Mouse (Mus musculus) C2C12 (cell line): ENCODE results near the gene Amd1. TPM values are rescaled to one million over a fixed set of nuclear protein-coding genes. Genes with fewer than 3 reads are reported as not detected.
"Not testable (repeated sequence)": the region's sequence is repeated elsewhere in the genome, so short reads cannot be mapped to it uniquely, and the experiment has no call there.

Source experiments
- H3K27me3 ChIP-seq: one replicate; pipeline ENCODE4 v1.6.1; 2011; ENCODE audit not compliant: control insufficient read depth, insufficient read depth, insufficient read length
- H3K36me3 ChIP-seq: one replicate; pipeline ENCODE4 v1.6.1; 2011; ENCODE audit not compliant: control insufficient read depth, insufficient read depth
- H3K4me3 ChIP-seq: one replicate; pipeline ENCODE4 v1.5.1; 2011; ENCODE audit warnings: mild to moderate bottlenecking, control low read depth; ENCODE audit not compliant: poor library complexity, insufficient read depth, severe bottlenecking
- H3K79me2 ChIP-seq: one replicate; pipeline ENCODE4 v1.6.1; 2011; ENCODE audit not compliant: control insufficient read depth, insufficient read depth
- H3K79me3 ChIP-seq: one replicate; pipeline ENCODE4 v1.6.1; 2011; ENCODE audit warnings: low read depth, control low read depth
- H3ac ChIP-seq: one replicate; pipeline ENCODE3; 2011; ENCODE audit warnings: low read depth; ENCODE audit not compliant: control insufficient read depth, insufficient read length
- CEBPB ChIP-seq: IDR thresholded peaks from one replicate; pipeline ENCODE4 v1.6.1; 2011; ENCODE audit warnings: low read depth, mild to moderate bottlenecking, control low read depth, moderate library complexity
- CTCF ChIP-seq: IDR thresholded peaks from one replicate; pipeline ENCODE4 v1.5.1; 2011; ENCODE audit not compliant: control insufficient read depth, insufficient read depth, insufficient read length
- FOSL1 ChIP-seq: IDR thresholded peaks from one replicate; pipeline ENCODE4 v1.8.0; 2011; ENCODE audit warnings: mild to moderate bottlenecking, low read length; ENCODE audit not compliant: poor library complexity, insufficient read depth, severe bottlenecking
- MAX ChIP-seq: IDR thresholded peaks from one replicate; pipeline ENCODE4 v1.6.1; 2011; ENCODE audit warnings: mild to moderate bottlenecking, control low read depth
- MYOD1 ChIP-seq: IDR thresholded peaks from one replicate; pipeline ENCODE4 v1.6.1; 2011; ENCODE audit warnings: low read depth; ENCODE audit not compliant: control insufficient read depth, insufficient read length
- MYOG ChIP-seq: IDR thresholded peaks from one replicate; pipeline ENCODE4 v1.6.1; 2011; ENCODE audit not compliant: control insufficient read depth, insufficient read length; ENCODE audit errors: extremely low read depth
- USF1 ChIP-seq: IDR thresholded peaks from one replicate; pipeline ENCODE4 v1.6.1; 2011; ENCODE audit warnings: low read depth, mild to moderate bottlenecking, control low read depth, moderate library complexity
- polyA plus RNA-seq: library from polyadenylated mRNA; unstranded; fragments of >200 nt; fragmentation: generic; extraction: Trizol; gene quantifications from one replicate; pipeline ENCODE4 v1.2.1, GENCODE M21; 2012; ENCODE audit warnings: missing spikeins

The Amd1 gene
- polyA plus RNA-seq, 1 experiment: 43.8 TPM

- Histone ChIP-seq H3ac (no peak overlapping the region), H3K4me3 (no peak overlapping the region), H3K36me3 (no peaks in the 10 kb centered on the region), H3K79me3 (peaks cover 7% of the 10 kb centered on the region), H3K27me3 (no peaks in the 10 kb centered on the region), H3K79me2 (peaks cover 8% of the 10 kb centered on the region)
- TF ChIP-seq MYOG (no peak), MYOD1 (no peak), MAX (no peak), USF1 (no peak), CTCF (no peak), CEBPB (no peak), FOSL1 (no peak)
These were observed 4.0 kb upstream of the Amd1 start for GRCm38 (mm10) chr10:40305989-40306388.

- Histone ChIP-seq H3K4me3 (peak overlapping the region; percentile 95), H3K79me3 (peaks cover 52% of the 10 kb centered on the region), H3ac (peak overlapping the region; percentile 96), H3K79me2 (peaks cover 54% of the 10 kb centered on the region)
- not testable (repeated sequence) for H3K27me3 ChIP-seq, H3K36me3 ChIP-seq
These were observed 558 bp downstream of the Amd1 start for GRCm38 (mm10) chr10:40301181-40302075.

GRCm38 (mm10) chr10:40300648-40301171, 1.3 kb downstream of the Amd1 start:
- peaks cover 61% of the 10 kb centered on the region for H3K79me2 ChIP-seq
- H3K4me3 ChIP-seq: peak overlapping the region; percentile 95
- peak overlapping the region; percentile 96 for H3ac ChIP-seq
- H3K36me3 ChIP-seq: peaks cover 7% of the 10 kb centered on the region
- TF ChIP-seq USF1: peak; percentile 89
- peak; percentile 99 for TF ChIP-seq MAX
- TF ChIP-seq FOSL1: no peak
- TF ChIP-seq CTCF: no peak
- TF ChIP-seq CEBPB: no peak
- no peak for TF ChIP-seq MYOG
- no peak for TF ChIP-seq MYOD1
- peaks cover 59% of the 10 kb centered on the region for H3K79me3 ChIP-seq
- H3K27me3 ChIP-seq: no peaks in the 10 kb centered on the region

GRCm38 (mm10) chr10:40292640-40293039, 9.3 kb downstream of the Amd1 start:
- TF ChIP-seq CEBPB (no peak), FOSL1 (peak; percentile 34)
- no peak overlapping the region for H3ac ChIP-seq
- peaks cover 72% of the 10 kb centered on the region for H3K79me3 ChIP-seq
- peaks cover 63% of the 10 kb centered on the region for H3K36me3 ChIP-seq
- no peaks in the 10 kb centered on the region for H3K27me3 ChIP-seq
- peaks cover 73% of the 10 kb centered on the region for H3K79me2 ChIP-seq
- no peak overlapping the region for H3K4me3 ChIP-seq

- H3K4me3 ChIP-seq: no peak overlapping the region
- no peak overlapping the region for H3ac ChIP-seq
- no peaks in the 10 kb centered on the region for H3K27me3 ChIP-seq
- H3K79me2 ChIP-seq: peaks cover 14% of the 10 kb centered on the region
- peaks cover 56% of the 10 kb centered on the region for H3K36me3 ChIP-seq
- TF ChIP-seq MYOD1 (no peak), MAX (no peak), FOSL1 (no peak), MYOG (no peak), USF1 (no peak), CTCF (no peak), CEBPB (no peak)
- peaks cover 14% of the 10 kb centered on the region for H3K79me3 ChIP-seq
These were observed 15.2 kb downstream of the Amd1 start for GRCm38 (mm10) chr10:40286767-40287166.

- Histone ChIP-seq H3K27me3 (no peaks in the 10 kb centered on the region), H3K79me2 (peaks cover 2% of the 10 kb centered on the region), H3K4me3 (no peak overlapping the region), H3K36me3 (peaks cover 44% of the 10 kb centered on the region), H3K79me3 (peaks cover 3% of the 10 kb centered on the region), H3ac (no peak overlapping the region)
- TF ChIP-seq MYOG (no peak), MAX (no peak), CTCF (no peak), MYOD1 (no peak), CEBPB (no peak), USF1 (no peak), FOSL1 (no peak)
These were observed 16.4 kb downstream of the Amd1 start for GRCm38 (mm10) chr10:40285571-40285970.
